Mouse (Mus musculus): Measurements from ENCODE around the gene Plekha6. TPM values are rescaled to one million over a fixed set of nuclear protein-coding genes. Genes with fewer than 3 reads are reported as not detected.

Plekha6 gene
- polyA plus RNA-seq, 1 experiment: 0.57 TPM

- TF ChIP-seq FLI1 (IDR thresholded peaks at IDR 0.05; ENCODE audit: low read length) (no peak), GATA1 (IDR thresholded peaks at IDR 0.05; ENCODE audit: borderline replicate concordance, low read length) (no peak)
- no peak overlapping the region for H3K4me3 ChIP-seq (replicated peaks)
- H3K9me3 ChIP-seq: peaks cover 11% of the 10 kb centered on the region
- no peaks in the 10 kb centered on the region for H3K4me1 ChIP-seq
- H3K36me3 ChIP-seq (replicated peaks; ENCODE audit: low read length): no peaks in the 10 kb centered on the region
- peaks cover 87% of the 10 kb centered on the region for H3K27me3 ChIP-seq (replicated peaks)
Measured at GRCm38 (mm10) chr1:133258694-133259093, 94.7 kb downstream of the Plekha6 start.

GRCm38 (mm10) chr1:133262628-133263027, 98.6 kb downstream of the Plekha6 start:
- Histone ChIP-seq H3K27me3 (replicated peaks) (peaks cover 81% of the 10 kb centered on the region), H3K9me3 (peaks cover 11% of the 10 kb centered on the region), H3K4me3 (replicated peaks) (no peak overlapping the region), H3K36me3 (replicated peaks; ENCODE audit: low read length) (no peaks in the 10 kb centered on the region), H3K4me1 (peaks cover 11% of the 10 kb centered on the region)
- TF ChIP-seq GATA1 (IDR thresholded peaks at IDR 0.05; ENCODE audit: borderline replicate concordance, low read length): no peak
- TF ChIP-seq FLI1 (IDR thresholded peaks at IDR 0.05; ENCODE audit: low read length): no peak

- TF ChIP-seq FLI1 (IDR thresholded peaks at IDR 0.05; ENCODE audit: low read length): no peak
- peaks cover 15% of the 10 kb centered on the region for H3K4me1 ChIP-seq
- H3K27me3 ChIP-seq (replicated peaks): peaks cover 82% of the 10 kb centered on the region
- no peak overlapping the region for H3K4me3 ChIP-seq (replicated peaks)
- H3K36me3 ChIP-seq (replicated peaks; ENCODE audit: low read length): no peaks in the 10 kb centered on the region
- peaks cover 11% of the 10 kb centered on the region for H3K9me3 ChIP-seq
Measured at GRCm38 (mm10) chr1:133263134-133263533, 99.1 kb downstream of the Plekha6 start.

GRCm38 (mm10) chr1:133264367-133264766, 100.4 kb downstream of the Plekha6 start:
- TF ChIP-seq GATA1 (IDR thresholded peaks at IDR 0.05; ENCODE audit: borderline replicate concordance, low read length) (no peak), FLI1 (IDR thresholded peaks at IDR 0.05; ENCODE audit: low read length) (no peak)
- Histone ChIP-seq H3K4me3 (replicated peaks) (no peak overlapping the region), H3K36me3 (replicated peaks; ENCODE audit: low read length) (no peaks in the 10 kb centered on the region), H3K27me3 (replicated peaks) (peaks cover 82% of the 10 kb centered on the region), H3K4me1 (peaks cover 15% of the 10 kb centered on the region), H3K9me3 (peaks cover 11% of the 10 kb centered on the region)

- H3K27me3 ChIP-seq (replicated peaks): peaks cover 81% of the 10 kb centered on the region
- no peak for TF ChIP-seq FLI1 (IDR thresholded peaks at IDR 0.05; ENCODE audit: low read length)
- no peak for TF ChIP-seq GATA1 (IDR thresholded peaks at IDR 0.05; ENCODE audit: borderline replicate concordance, low read length)
- no peak overlapping the region for H3K4me3 ChIP-seq (replicated peaks)
- H3K9me3 ChIP-seq: peaks cover 11% of the 10 kb centered on the region
- H3K36me3 ChIP-seq (replicated peaks; ENCODE audit: low read length): no peaks in the 10 kb centered on the region
- H3K4me1 ChIP-seq: peaks cover 15% of the 10 kb centered on the region
Measured at GRCm38 (mm10) chr1:133265114-133265766, 101.2 kb downstream of the Plekha6 start.

GRCm38 (mm10) chr1:133267094-133267493, 103.1 kb downstream of the Plekha6 start:
- H3K27me3 ChIP-seq (replicated peaks): peaks cover 81% of the 10 kb centered on the region
- H3K36me3 ChIP-seq (replicated peaks; ENCODE audit: low read length): no peaks in the 10 kb centered on the region
- no peak for TF ChIP-seq GATA1 (IDR thresholded peaks at IDR 0.05; ENCODE audit: borderline replicate concordance, low read length)
- no peak for TF ChIP-seq FLI1 (IDR thresholded peaks at IDR 0.05; ENCODE audit: low read length)
- H3K4me3 ChIP-seq (replicated peaks): no peak overlapping the region
- H3K9me3 ChIP-seq: peaks cover 11% of the 10 kb centered on the region
- H3K4me1 ChIP-seq: peaks cover 15% of the 10 kb centered on the region

GRCm38 (mm10) chr1:133267813-133268492, 103.9 kb downstream of the Plekha6 start:
- H3K4me3 ChIP-seq (replicated peaks): no peak overlapping the region
- peaks cover 79% of the 10 kb centered on the region for H3K27me3 ChIP-seq (replicated peaks)
- H3K4me1 ChIP-seq: peaks cover 15% of the 10 kb centered on the region
- H3K9me3 ChIP-seq: 0 out of 2 replicates have a peak, but pooled peaks cover 2% of the 10 kb centered on the region
- TF ChIP-seq FLI1 (IDR thresholded peaks at IDR 0.05; ENCODE audit: low read length) (no peak), GATA1 (IDR thresholded peaks at IDR 0.05; ENCODE audit: borderline replicate concordance, low read length) (no peak)
- no peaks in the 10 kb centered on the region for H3K36me3 ChIP-seq (replicated peaks; ENCODE audit: low read length)

- peaks cover 15% of the 10 kb centered on the region for H3K4me1 ChIP-seq
- peaks cover 77% of the 10 kb centered on the region for H3K27me3 ChIP-seq (replicated peaks)
- no peak for TF ChIP-seq GATA1 (IDR thresholded peaks at IDR 0.05; ENCODE audit: borderline replicate concordance, low read length)
- no peak for TF ChIP-seq FLI1 (IDR thresholded peaks at IDR 0.05; ENCODE audit: low read length)
- H3K4me3 ChIP-seq (replicated peaks): no peak overlapping the region
- H3K36me3 ChIP-seq (replicated peaks; ENCODE audit: low read length): no peaks in the 10 kb centered on the region
- no peaks in the 10 kb centered on the region for H3K9me3 ChIP-seq
Measured at GRCm38 (mm10) chr1:133268503-133268902, 104.5 kb downstream of the Plekha6 start.

- Histone ChIP-seq H3K36me3 (replicated peaks; ENCODE audit: low read length) (no peaks in the 10 kb centered on the region), H3K9me3 (no peaks in the 10 kb centered on the region), H3K4me1 (peaks cover 12% of the 10 kb centered on the region), H3K27me3 (replicated peaks) (peaks cover 77% of the 10 kb centered on the region), H3K4me3 (replicated peaks) (no peak overlapping the region)
- TF ChIP-seq FLI1 (IDR thresholded peaks at IDR 0.05; ENCODE audit: low read length) (no peak), GATA1 (IDR thresholded peaks at IDR 0.05; ENCODE audit: borderline replicate concordance, low read length) (no peak)
Measured at GRCm38 (mm10) chr1:133270336-133270735, 106.3 kb downstream of the Plekha6 start.

GRCm38 (mm10) chr1:133274163-133274562, 110.2 kb downstream of the Plekha6 start:
- Histone ChIP-seq H3K36me3 (replicated peaks; ENCODE audit: low read length) (no peaks in the 10 kb centered on the region), H3K27me3 (replicated peaks) (peaks cover 81% of the 10 kb centered on the region), H3K4me3 (replicated peaks) (no peak overlapping the region), H3K4me1 (peaks cover 5% of the 10 kb centered on the region; the same call in 1 of the 2 replicates), H3K9me3 (no peaks in the 10 kb centered on the region)
- TF ChIP-seq GATA1 (IDR thresholded peaks at IDR 0.05; ENCODE audit: borderline replicate concordance, low read length): no peak
